Mouse (Mus musculus) lung, embryonic 14.5 days (tissue): ENCODE results near the gene Tmem91. TPM values are rescaled to one million over a fixed set of nuclear protein-coding genes. Genes with fewer than 3 reads are reported as not detected.
"Not testable (repeated sequence)": the region's sequence is repeated elsewhere in the genome, so short reads cannot be mapped to it uniquely, and the experiment has no call there.

ENCODE experiments used
- ATAC-seq: fragments of 200-750 bp; cut with Nextera tagmentation; 2 replicates; pipeline ENCODE4 v1.8.0; 2017; ENCODE audit warnings: mild to moderate bottlenecking, moderate TSS enrichment, moderate library complexity; ENCODE audit not compliant: insufficient read depth
- DNase-seq: peaks from one replicate; pipeline ENCODE4 v3.0.0-alpha.2; 2015
- H3K27ac ChIP-seq: fragments of 300-500 bp; sonication (generic); 2 replicates; pipeline ENCODE4 v1.5.1; 2014; ENCODE audit warnings: low read depth, mild to moderate bottlenecking, moderate library complexity
- H3K27me3 ChIP-seq: fragments of 300-500 bp; sonication (generic); 2 replicates; pipeline ENCODE4 v1.6.1; 2014; ENCODE audit warnings: low read length, control low read depth; ENCODE audit not compliant: insufficient read depth
- H3K36me3 ChIP-seq: fragments of 300-500 bp; sonication (generic); 2 replicates; pipeline ENCODE4 v1.6.1; 2014; ENCODE audit warnings: control low read depth; ENCODE audit not compliant: insufficient read depth
- H3K4me1 ChIP-seq: fragments of 300-500 bp; sonication (generic); 2 replicates; pipeline ENCODE4 v1.6.1; 2014; ENCODE audit warnings: antibody characterized with exemption, control low read depth; ENCODE audit not compliant: insufficient read depth
- H3K4me2 ChIP-seq: fragments of 300-500 bp; sonication (generic); 2 replicates; pipeline ENCODE4 v1.6.1; 2014; ENCODE audit warnings: mild to moderate bottlenecking
- H3K4me3 ChIP-seq: fragments of 300-500 bp; sonication (generic); 2 replicates; pipeline ENCODE4 v1.5.1; 2014; ENCODE audit warnings: low read depth, low read length
- H3K9ac ChIP-seq: fragments of 300-500 bp; sonication (generic); 2 replicates; pipeline ENCODE4 v1.6.1; 2014
- H3K9me3 ChIP-seq: fragments of 300-500 bp; sonication (generic); 2 replicates; pipeline ENCODE4 v1.6.1; 2016; ENCODE audit warnings: low read depth, low read length, control low read depth
- CTCF ChIP-seq: IDR thresholded peaks from 2 replicates; pipeline ENCODE4 v1.5.1; 2016; ENCODE audit warnings: antibody characterized with exemption, low read depth
- WGBS: fragments of 180-500 bp; shearing (Covaris S2); extraction: QIAGEN DNeasy Blood & Tissue Kit; methylation state at CpG from one replicate; pipeline ENCODE4 v1.1.7; 2014; 5-methylcytosine and 5-hydroxymethylcytosine counted together
- polyA plus RNA-seq: library from polyadenylated mRNA; unstranded; fragments of >200 nt; fragmentation: Nextera tagmentation; extraction: Ambion mirVana; gene quantifications from 2 replicates; pipeline ENCODE4 v1.2.1, GENCODE M21; 2014

The Tmem91 gene
- 1.6 and 2.8 TPM in 2 replicates for polyA plus RNA-seq

- Histone ChIP-seq H3K9me3 (no peaks in the 10 kb centered on the region), H3K36me3 (no peaks in the 10 kb centered on the region), H3K4me2 (peak within 1 kb of the TSS; percentile 56), H3K4me3 (peak within 1 kb of the TSS; percentile 29), H3K9ac (0 out of 2 replicates have a peak within 1 kb of the TSS, but pooled peaks have one; percentile 6), H3K4me1 (0 out of 2 replicates have a peak, but pooled peaks cover 4% of the 10 kb centered on the region), H3K27ac (no peak within 1 kb of the TSS), H3K27me3 (peaks cover 32% of the 10 kb centered on the region)
- DNase-seq (no peak), ATAC-seq (no peak)
- WGBS = 3% methylated on average over 29 of the region's 29 CpGs
- no peak for TF ChIP-seq CTCF
These were observed at the start of gene Tmem91 for GRCm38 (mm10) chr7:25674719-25675300. TSS of gene Tmem91 (minus strand) at chr7:25675166.

GRCm38 (mm10) chr7:25721776-25722175, 46.8 kb upstream of the Tmem91 start:
- H3K4me2 ChIP-seq, H3K27ac ChIP-seq, H3K9ac ChIP-seq, H3K4me3 ChIP-seq, DNase-seq, H3K4me1 ChIP-seq, ATAC-seq, H3K27me3 ChIP-seq, H3K9me3 ChIP-seq: not testable (repeated sequence)
- H3K36me3 ChIP-seq = peaks cover 69% of the 10 kb centered on the region

GRCm38 (mm10) chr7:25720760-25721159, 45.8 kb upstream of the Tmem91 start:
- no peaks in the 10 kb centered on the region for H3K9me3 ChIP-seq
- 84% methylated on average over 5 of the region's 5 CpGs for WGBS
- no peak overlapping the region for H3K4me2 ChIP-seq
- H3K4me3 ChIP-seq = no peak overlapping the region
- no peak for DNase-seq
- H3K36me3 ChIP-seq = peaks cover 66% of the 10 kb centered on the region
- no peak for TF ChIP-seq CTCF
- no peak overlapping the region for H3K27ac ChIP-seq
- no peaks in the 10 kb centered on the region for H3K4me1 ChIP-seq
- ATAC-seq = no peak
- no peaks in the 10 kb centered on the region for H3K27me3 ChIP-seq
- H3K9ac ChIP-seq = no peak overlapping the region

- no peak overlapping the region for H3K9ac ChIP-seq
- DNase-seq = peak; percentile 88
These were observed 45.0 kb upstream of the Tmem91 start for GRCm38 (mm10) chr7:25719761-25720610.

GRCm38 (mm10) chr7:25718788-25719417, 43.9 kb upstream of the Tmem91 start, which contains the start of gene Ccdc97:
TSS of gene Ccdc97 (minus strand) at chr7:25719088.
- Histone ChIP-seq H3K4me1 (no peaks in the 10 kb centered on the region), H3K4me3 (peak within 1 kb of the TSS; percentile 59), H3K9ac (peak within 1 kb of the TSS; percentile 61), H3K27ac (peak within 1 kb of the TSS; percentile 77), H3K27me3 (no peaks in the 10 kb centered on the region), H3K9me3 (no peaks in the 10 kb centered on the region), H3K36me3 (peaks cover 66% of the 10 kb centered on the region), H3K4me2 (peak within 1 kb of the TSS; percentile 58)
- DNase-seq (peak; percentile 98), ATAC-seq (peak; percentile 79)
- WGBS = 3% methylated on average over 32 of the region's 32 CpGs
- no peak for TF ChIP-seq CTCF

More at GRCm38 (mm10) chr7:25719761-25720610, 45.0 kb upstream of the Tmem91 start:
- no peak overlapping the region for H3K27ac ChIP-seq
- 57% methylated on average over 10 of the region's 10 CpGs for WGBS
- H3K4me1 ChIP-seq = no peaks in the 10 kb centered on the region
- peak; percentile 95 for TF ChIP-seq CTCF
- H3K4me3 ChIP-seq = no peak overlapping the region
- no peaks in the 10 kb centered on the region for H3K27me3 ChIP-seq
- H3K9me3 ChIP-seq = no peaks in the 10 kb centered on the region
- peaks cover 66% of the 10 kb centered on the region for H3K36me3 ChIP-seq
- peak; percentile 49; the same call in 1 of the 2 replicates for ATAC-seq
- H3K4me2 ChIP-seq = no peak overlapping the region

GRCm38 (mm10) chr7:25717478-25717877, 42.5 kb upstream of the Tmem91 start:
- no peaks in the 10 kb centered on the region for H3K9me3 ChIP-seq
- H3K9ac ChIP-seq = no peak overlapping the region
- WGBS = 84% methylated on average over 3 of the region's 3 CpGs
- peak overlapping the region; percentile 59; the same call in 1 of the 2 replicates for H3K4me3 ChIP-seq
- no peaks in the 10 kb centered on the region for H3K27me3 ChIP-seq
- DNase-seq = no peak
- H3K4me2 ChIP-seq = peak overlapping the region; percentile 58
- no peaks in the 10 kb centered on the region for H3K4me1 ChIP-seq
- H3K36me3 ChIP-seq = peaks cover 65% of the 10 kb centered on the region
- no peak for TF ChIP-seq CTCF
- no peak for ATAC-seq
- H3K27ac ChIP-seq = no peak overlapping the region
